Mouse (Mus musculus): ENCODE data around the gene Espn.

- no peak for TF ChIP-seq MAFK (IDR thresholded peaks at IDR 0.05; ENCODE audit: insufficient read depth, low read depth, low read length)
- TF ChIP-seq CHD2 (IDR thresholded peaks at IDR 0.05; ENCODE audit: low read depth, low read length): no peak
- TF ChIP-seq ZC3H11A (IDR thresholded peaks at IDR 0.05; ENCODE audit: borderline replicate concordance, low read depth, low read length): no peak
- TF ChIP-seq ZNF384 (IDR thresholded peaks at IDR 0.05; ENCODE audit: low read depth, low read length): no peak
- no peak for TF ChIP-seq HCFC1 (IDR thresholded peaks at IDR 0.05; ENCODE audit: borderline replicate concordance, insufficient read depth, low read length)
These were observed 44.7 kb downstream of the Espn start for GRCm38 (mm10) chr4:152107493-152107892.
